Mouse (Mus musculus) frontal cortex, postnatal 36 days (tissue): ENCODE data around the gene 4930407I10Rik.

Experiments
- DNase-seq, 2 experiments: peaks; one replicate each; pipeline ENCODE4 v3.0.0; 2022; ENCODE audit warnings: low spot score in 2 of 2

Gene 4930407I10Rik

GRCm38 (mm10) chr15:82052544-82052943 lies 6.4 kb upstream of the 4930407I10Rik start:
- no peak for DNase-seq

- DNase-seq: no peak
Observed at GRCm38 (mm10) chr15:82063909-82064308, 5.0 kb downstream of the 4930407I10Rik start.

- DNase-seq: peak; percentile 74 to 84
Observed at GRCm38 (mm10) chr15:82065511-82065910, 6.6 kb downstream of the 4930407I10Rik start.

DNA sequence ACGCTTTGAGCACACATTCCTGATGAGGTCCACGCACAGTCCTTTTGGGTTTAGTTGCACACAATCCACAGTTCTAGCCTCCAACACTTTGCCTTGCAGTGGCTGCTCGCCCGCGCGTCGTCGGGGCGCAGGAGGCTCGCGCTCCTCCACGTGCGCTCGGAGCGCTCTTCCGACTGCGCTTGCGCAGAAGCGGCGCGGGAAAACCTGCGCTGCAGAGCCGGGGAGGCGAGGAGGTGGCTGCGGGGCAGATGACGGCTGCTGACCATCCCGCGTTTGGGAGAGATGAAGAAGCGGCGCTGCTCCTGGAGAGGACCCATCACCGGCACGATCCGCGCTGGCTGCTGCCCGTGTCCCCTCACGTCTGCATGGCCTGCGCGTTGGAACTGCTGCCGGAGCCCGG lies 10.9 kb downstream of the 4930407I10Rik start, which contains the start of gene Mei1:
TSS of gene Mei1 (plus strand) at position 99 of the 400 bp plus-strand sequence.
- no peak for DNase-seq

DNA sequence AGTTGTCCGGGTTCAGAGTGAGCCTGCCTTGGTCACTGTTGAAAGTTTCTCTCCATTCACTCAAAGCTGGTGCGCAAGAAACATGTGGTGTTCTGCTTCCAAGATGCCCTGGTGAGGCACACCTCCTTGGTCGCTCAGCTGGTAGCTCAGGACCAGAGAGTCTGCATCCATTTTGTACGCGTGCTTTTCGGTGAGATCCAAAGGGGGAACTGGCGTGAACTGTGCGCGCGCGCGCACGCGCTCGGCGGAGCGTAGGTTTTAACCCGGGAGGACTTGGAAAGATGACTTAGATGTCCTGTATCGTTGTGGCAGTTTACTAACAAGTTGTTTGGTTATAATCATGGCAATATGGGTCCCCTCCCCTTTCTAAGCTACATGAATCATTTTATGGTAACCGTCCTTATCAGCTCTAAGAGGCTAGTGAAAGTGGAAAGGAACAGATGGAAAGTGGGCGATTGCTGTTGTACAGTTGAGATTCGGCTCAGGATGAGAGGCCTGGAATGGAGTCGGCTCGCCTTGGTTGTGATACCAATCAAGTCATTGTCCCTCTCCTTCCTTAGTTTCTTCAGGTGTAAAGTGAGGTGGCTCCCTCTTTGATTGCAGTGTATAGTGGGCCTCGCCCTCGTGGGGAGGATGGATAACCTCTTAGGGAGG lies 13.0 kb downstream of the 4930407I10Rik start:
- DNase-seq: peak in 1 of 2 experiments; percentile 46

DNA sequence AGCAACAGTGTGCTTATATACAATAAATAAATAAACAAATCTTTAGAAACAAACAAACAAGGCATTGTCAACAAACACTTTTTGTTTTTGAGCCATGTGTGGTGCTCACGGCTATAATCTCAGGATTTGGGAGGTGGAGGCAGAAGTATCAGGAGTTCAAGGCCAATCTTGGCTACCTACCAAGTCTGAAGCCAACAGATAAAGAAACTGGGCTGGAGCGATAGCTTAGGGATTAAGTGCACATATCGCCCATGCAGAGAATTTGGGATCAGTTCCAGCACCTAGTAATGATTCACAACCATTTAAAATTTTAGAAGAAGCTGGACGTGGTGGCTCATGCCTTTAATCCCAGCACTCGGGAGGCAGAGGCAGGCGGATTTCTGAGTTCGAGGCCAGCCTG lies 14.5 kb downstream of the 4930407I10Rik start:
- no peak for DNase-seq

GRCm38 (mm10) chr15:82079883-82080282 lies 20.9 kb downstream of the 4930407I10Rik start:
- DNase-seq: no peak

- peak; percentile 78 to 82 for DNase-seq
Observed at GRCm38 (mm10) chr15:82081161-82081560, 22.2 kb downstream of the 4930407I10Rik start.

- DNase-seq: peak; percentile 40 to 44
Observed at GRCm38 (mm10) chr15:82085606-82086005, 26.7 kb downstream of the 4930407I10Rik start.

DNA sequence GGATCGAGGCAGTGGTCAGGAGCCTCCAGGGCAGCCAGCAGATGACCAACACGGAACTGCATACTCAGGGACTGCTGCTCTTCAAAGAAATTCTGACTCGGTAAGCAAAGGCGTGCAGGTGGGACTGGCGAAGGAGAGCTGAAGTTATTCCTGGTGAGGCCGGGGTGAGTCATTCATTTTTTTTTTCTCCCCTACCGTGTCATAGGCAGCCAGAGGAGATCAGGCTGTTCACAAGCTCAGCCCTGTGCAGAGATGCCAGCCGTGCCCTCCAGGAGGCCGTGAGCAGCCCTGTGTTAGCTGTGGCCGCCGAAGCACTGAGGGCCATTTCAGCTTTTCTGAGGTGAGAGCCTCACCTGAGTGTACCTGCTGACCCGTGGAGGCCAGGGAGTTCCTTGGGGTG lies 27.2 kb downstream of the 4930407I10Rik start:
- DNase-seq: peak; percentile 41 to 61

DNA sequence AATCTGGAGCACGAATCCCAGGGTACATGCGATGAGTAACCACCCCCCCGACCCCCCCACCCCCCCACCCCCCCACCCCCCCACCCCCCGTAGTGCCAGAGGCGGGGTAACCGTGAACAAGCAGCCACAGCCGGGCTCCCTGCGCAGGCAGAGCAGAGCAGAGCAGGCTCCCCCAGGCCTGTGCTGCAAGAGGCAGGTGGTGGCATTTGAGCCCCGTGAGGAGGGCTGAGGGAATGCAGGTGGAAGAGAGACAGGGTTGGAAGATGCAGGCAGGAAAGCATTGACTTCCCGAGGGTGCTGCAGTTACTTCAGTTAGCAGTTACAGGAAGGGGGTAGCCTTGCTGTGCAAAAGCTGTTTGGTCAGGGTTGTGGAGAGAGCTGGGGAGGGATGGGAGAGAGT lies 28.3 kb downstream of the 4930407I10Rik start:
- peak in 1 of 2 experiments; percentile 23 for DNase-seq

GRCm38 (mm10) chr15:82091061-82091460 lies 32.1 kb downstream of the 4930407I10Rik start:
- no peak for DNase-seq

- DNase-seq: peak; percentile 47 to 56
Observed at GRCm38 (mm10) chr15:82106953-82107555, 48.1 kb downstream of the 4930407I10Rik start.
